Mouse (Mus musculus) forebrain, postnatal 0 days (tissue): ENCODE data around the gene Wnk2. TPM values are rescaled to one million over a fixed set of nuclear protein-coding genes. Genes with fewer than 3 reads are reported as not detected.

Source experiments
- ATAC-seq: fragments of 200-750 bp; cut with Nextera tagmentation; 2 replicates; pipeline ENCODE4 v1.8.0; 2017; ENCODE audit warnings: mild to moderate bottlenecking, moderate library complexity
- DNase-seq: peaks from one replicate; pipeline ENCODE4 v3.0.0-alpha.2; 2015
- H3K27ac ChIP-seq: fragments of 300-500 bp; sonication (generic); 2 replicates; pipeline ENCODE4 v1.5.1; 2014; ENCODE audit warnings: low read depth, mild to moderate bottlenecking, antibody characterized with exemption, low read length, moderate library complexity, mixed read lengths
- H3K27me3 ChIP-seq: fragments of 300-500 bp; sonication (generic); 2 replicates; pipeline ENCODE4 v1.6.1; 2014; ENCODE audit warnings: mild to moderate bottlenecking, low read length, mixed read lengths; ENCODE audit not compliant: insufficient read depth
- H3K36me3 ChIP-seq: fragments of 300-500 bp; sonication (generic); 2 replicates; pipeline ENCODE4 v1.6.1; 2014; ENCODE audit warnings: mild to moderate bottlenecking, moderate library complexity; ENCODE audit not compliant: insufficient read depth
- H3K4me1 ChIP-seq: fragments of 300-500 bp; sonication (generic); 2 replicates; pipeline ENCODE4 v1.6.1; 2014; ENCODE audit warnings: antibody characterized with exemption; ENCODE audit not compliant: insufficient read depth
- H3K4me2 ChIP-seq: fragments of 300-500 bp; sonication (generic); 2 replicates; pipeline ENCODE4 v1.6.1; 2014; ENCODE audit warnings: low read depth, mild to moderate bottlenecking, moderate library complexity
- H3K4me3 ChIP-seq: fragments of 300-500 bp; sonication (generic); 2 replicates; pipeline ENCODE4 v1.5.1; 2014; ENCODE audit warnings: low read depth, low read length, mixed read lengths
- H3K9ac ChIP-seq: fragments of 300-500 bp; sonication (generic); 2 replicates; pipeline ENCODE4 v1.6.1; 2014; ENCODE audit warnings: mild to moderate bottlenecking
- H3K9me3 ChIP-seq: fragments of 300-500 bp; sonication (generic); 2 replicates; pipeline ENCODE4 v1.6.1; 2016; ENCODE audit warnings: low read length
- CTCF ChIP-seq: sonication (generic); IDR thresholded peaks from 2 replicates; pipeline ENCODE4 v1.5.1; 2016; ENCODE audit warnings: antibody characterized with exemption, control low read depth, low read depth
- WGBS: fragments of 180-500 bp; shearing (Covaris S2); extraction: QIAGEN DNeasy Blood & Tissue Kit; methylation state at CpG from one replicate; pipeline ENCODE4 v1.1.7; 2014; 5-methylcytosine and 5-hydroxymethylcytosine counted together
- polyA plus RNA-seq: library from polyadenylated mRNA; unstranded; fragments of >200 nt; fragmentation: Nextera tagmentation; extraction: Ambion mirVana; gene quantifications from 2 replicates; pipeline ENCODE4 v1.2.1, GENCODE M21; 2015
- total RNA-seq: library from RNA; depleted of rRNA; stranded (reverse); fragments of >200 nt; gene quantifications from 2 replicates; pipeline ENCODE4 v1.2.3, GENCODE M21; 2014

The Wnk2 gene
- total and polyA plus RNA-seq, 2 experiments from 2014 or later = 15.2 to 46.6 TPM

- H3K36me3 ChIP-seq = peaks cover 72% of the 10 kb centered on the region
- no peak for DNase-seq
- 0 out of 2 replicates have a peak, but pooled peaks have one; percentile 29 for ATAC-seq
- H3K4me2 ChIP-seq = no peak overlapping the region
- 62% methylated on average over 6 of the region's 6 CpGs for WGBS
- no peaks in the 10 kb centered on the region for H3K9me3 ChIP-seq
- H3K4me3 ChIP-seq = no peak overlapping the region
- H3K27ac ChIP-seq = no peak overlapping the region
- H3K4me1 ChIP-seq = no peaks in the 10 kb centered on the region
- no peak for TF ChIP-seq CTCF
- H3K9ac ChIP-seq = no peak overlapping the region
- no peaks in the 10 kb centered on the region for H3K27me3 ChIP-seq
These were observed 53.1 kb downstream of the Wnk2 start for GRCm38 (mm10) chr13:49094667-49095066.

DNA sequence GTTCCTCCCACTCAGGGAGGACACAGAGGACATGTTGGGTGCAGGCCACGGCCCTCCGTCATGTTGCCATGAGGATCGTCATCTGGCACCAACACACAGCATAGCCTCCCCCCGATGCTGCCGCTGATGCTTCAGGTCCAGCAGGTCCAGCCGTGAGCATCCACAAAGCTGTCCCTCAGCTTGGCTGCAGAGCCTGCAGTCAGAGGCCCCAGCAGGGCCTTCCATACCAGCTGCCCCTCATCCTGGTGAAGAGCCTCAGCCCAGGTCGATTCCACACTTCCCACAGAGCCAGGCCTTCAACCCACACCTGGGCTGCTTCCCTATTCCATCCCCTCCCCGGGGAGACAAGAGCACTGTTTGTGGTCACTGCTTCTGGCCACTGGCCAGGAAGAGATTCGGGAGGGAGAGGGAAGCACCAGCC, 54.3 kb downstream of the Wnk2 start:
- H3K36me3 ChIP-seq = peaks cover 72% of the 10 kb centered on the region
- TF ChIP-seq CTCF = no peak
- 69% methylated on average over 9 of the region's 9 CpGs for WGBS
- no peak overlapping the region for H3K4me2 ChIP-seq
- H3K27ac ChIP-seq = no peak overlapping the region
- ATAC-seq = no peak
- H3K9me3 ChIP-seq = no peaks in the 10 kb centered on the region
- no peaks in the 10 kb centered on the region for H3K27me3 ChIP-seq
- H3K9ac ChIP-seq = no peak overlapping the region
- no peak for DNase-seq
- H3K4me3 ChIP-seq = no peak overlapping the region
- no peaks in the 10 kb centered on the region for H3K4me1 ChIP-seq

- DNase-seq = no peak
- no peak overlapping the region for H3K4me3 ChIP-seq
- no peak overlapping the region for H3K27ac ChIP-seq
- H3K9ac ChIP-seq = no peak overlapping the region
- no peak for TF ChIP-seq CTCF
- H3K4me1 ChIP-seq = no peaks in the 10 kb centered on the region
- peaks cover 73% of the 10 kb centered on the region for H3K36me3 ChIP-seq
- H3K9me3 ChIP-seq = no peaks in the 10 kb centered on the region
- H3K27me3 ChIP-seq = no peaks in the 10 kb centered on the region
- WGBS = 88% methylated on average over 9 of the region's 9 CpGs
- no peak for ATAC-seq
- no peak overlapping the region for H3K4me2 ChIP-seq
These were observed 55.2 kb downstream of the Wnk2 start for GRCm38 (mm10) chr13:49092596-49092995.

DNA sequence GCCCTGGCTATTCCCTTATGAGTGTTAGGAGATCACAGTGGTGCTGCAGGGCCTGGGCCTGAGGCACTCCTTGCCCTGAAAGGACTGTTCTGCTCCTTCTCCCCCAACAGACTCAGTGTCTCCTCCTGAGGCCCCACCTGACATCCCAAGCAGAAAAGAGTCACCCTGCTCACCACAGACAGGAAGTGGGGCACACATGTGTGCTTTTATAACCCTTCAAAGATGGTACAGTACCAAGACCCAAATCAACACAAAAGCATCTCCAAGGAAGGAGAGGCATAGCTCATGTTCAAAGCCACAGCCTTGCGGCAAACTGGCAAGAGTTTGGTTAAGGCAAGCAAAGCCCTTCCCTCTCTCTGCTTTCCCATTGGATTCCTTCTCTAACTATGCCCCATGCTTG, 57.6 kb downstream of the Wnk2 start:
- Histone ChIP-seq H3K9ac (no peak overlapping the region), H3K4me3 (no peak overlapping the region), H3K4me1 (no peaks in the 10 kb centered on the region), H3K27ac (no peak overlapping the region), H3K9me3 (no peaks in the 10 kb centered on the region), H3K4me2 (no peak overlapping the region), H3K27me3 (no peaks in the 10 kb centered on the region), H3K36me3 (peaks cover 64% of the 10 kb centered on the region)
- ATAC-seq = no peak
- TF ChIP-seq CTCF = no peak
- WGBS = 100% methylated on average over 1 of the region's 1 CpGs
- no peak for DNase-seq

- Histone ChIP-seq H3K4me1 (no peaks in the 10 kb centered on the region), H3K27me3 (no peaks in the 10 kb centered on the region), H3K4me3 (no peak overlapping the region), H3K4me2 (no peak overlapping the region), H3K27ac (no peak overlapping the region), H3K36me3 (peaks cover 61% of the 10 kb centered on the region), H3K9me3 (no peaks in the 10 kb centered on the region), H3K9ac (no peak overlapping the region)
- no peak for TF ChIP-seq CTCF
- no peak for DNase-seq
- ATAC-seq = no peak
- WGBS = 95% methylated on average over 6 of the region's 6 CpGs
These were observed 58.9 kb downstream of the Wnk2 start for GRCm38 (mm10) chr13:49088874-49089273.

DNA sequence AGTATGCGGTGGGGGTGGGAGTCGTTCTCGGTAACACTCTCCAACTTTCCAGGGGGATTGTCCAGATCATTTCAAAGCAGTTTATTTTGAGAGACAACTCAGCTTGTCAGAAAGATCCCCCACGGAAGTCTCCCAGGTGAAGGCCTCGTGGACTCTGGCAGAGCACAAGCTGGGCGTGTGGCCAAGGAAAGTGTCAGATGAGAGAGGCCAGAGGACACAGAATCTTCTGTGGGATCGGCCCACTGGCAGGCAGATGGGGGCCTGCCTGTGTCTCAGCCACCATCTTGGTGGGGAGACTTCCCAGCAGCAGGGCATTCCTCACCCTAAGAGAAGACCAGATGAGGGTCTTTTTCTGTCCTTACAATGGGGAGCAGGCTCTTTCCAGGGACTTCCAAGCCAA, 60.4 kb downstream of the Wnk2 start:
- DNase-seq (no peak), ATAC-seq (no peak)
- H3K9ac ChIP-seq = no peak overlapping the region
- WGBS = 62% methylated on average over 7 of the region's 7 CpGs
- H3K4me1 ChIP-seq = no peaks in the 10 kb centered on the region
- no peaks in the 10 kb centered on the region for H3K27me3 ChIP-seq
- H3K36me3 ChIP-seq = peaks cover 67% of the 10 kb centered on the region
- H3K9me3 ChIP-seq = no peaks in the 10 kb centered on the region
- no peak overlapping the region for H3K4me2 ChIP-seq
- no peak overlapping the region for H3K4me3 ChIP-seq
- no peak for TF ChIP-seq CTCF
- H3K27ac ChIP-seq = no peak overlapping the region

GRCm38 (mm10) chr13:49086431-49086830, 61.4 kb downstream of the Wnk2 start:
- Histone ChIP-seq H3K4me3 (no peak overlapping the region), H3K27ac (no peak overlapping the region), H3K27me3 (no peaks in the 10 kb centered on the region), H3K9me3 (no peaks in the 10 kb centered on the region), H3K36me3 (peaks cover 57% of the 10 kb centered on the region), H3K9ac (no peak overlapping the region), H3K4me2 (no peak overlapping the region), H3K4me1 (no peaks in the 10 kb centered on the region)
- ATAC-seq (no peak), DNase-seq (no peak)
- TF ChIP-seq CTCF = no peak
- 89% methylated on average over 4 of the region's 4 CpGs for WGBS

DNA sequence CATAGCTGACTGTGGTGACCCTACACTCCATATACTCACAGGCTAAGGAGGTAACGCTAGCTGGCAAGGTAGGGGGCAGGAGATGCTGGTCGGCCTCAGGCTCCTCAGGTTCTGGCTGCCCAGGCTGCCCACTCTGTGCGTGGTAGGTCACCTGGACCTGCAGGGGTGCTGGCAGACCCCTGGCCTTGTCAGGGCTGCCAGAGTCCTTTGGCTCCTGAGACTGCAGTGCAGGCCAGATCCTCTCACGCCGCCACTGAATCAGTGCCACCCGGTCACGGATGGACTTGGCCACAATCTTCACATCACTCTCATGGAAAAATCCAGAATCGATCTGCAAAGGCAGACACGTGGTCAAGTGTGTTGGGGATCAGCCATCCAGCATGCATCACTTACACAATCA, 62.6 kb downstream of the Wnk2 start:
- Histone ChIP-seq H3K4me3 (no peak overlapping the region), H3K27ac (no peak overlapping the region), H3K4me1 (no peaks in the 10 kb centered on the region), H3K36me3 (peaks cover 56% of the 10 kb centered on the region), H3K9ac (no peak overlapping the region), H3K27me3 (no peaks in the 10 kb centered on the region), H3K4me2 (no peak overlapping the region), H3K9me3 (no peaks in the 10 kb centered on the region)
- DNase-seq (no peak), ATAC-seq (no peak)
- TF ChIP-seq CTCF = no peak
- 89% methylated on average over 9 of the region's 9 CpGs for WGBS
